Comparison of ENCODE assay signal across 17 mouse cellular contexts in genomic region chr10:25381951-25382350, GRCm38 (mm10). TPM values are rescaled to one million over a fixed set of nuclear protein-coding genes. Genes with fewer than 3 reads are reported as not detected.
DNase-seq lines count a peak whose midpoint lies in the region; ATAC-seq lines count a peak whose summit lies in the region.
"Had no signal": no experiment of that assay in that cellular context is flagged by ENCODE, and none has a peak within 500 bp of the region (broad histone marks: within the 10 kb centered on the region; RNA-seq: fewer than 3 reads in every experiment).

No protein-coding gene starts in this region.

- peaks cover 15% of the 10 kb centered on the region for H3K4me1 ChIP-seq in hindbrain, embryonic 10.5 days (replicated peaks)
- H3K4me1 ChIP-seq in hindbrain, embryonic 12.5 days, result peaks cover 2% of the 10 kb centered on the region; the same call in 1 of the 2 replicates
- peaks cover 3% of the 10 kb centered on the region; the same call in 1 of the 2 replicates for H3K4me1 ChIP-seq in embryonic facial prominence, embryonic 11.5 days (ENCODE audit: control insufficient read depth, insufficient read depth, low read length)
- no peaks in the 10 kb centered on the region for H3K4me1 ChIP-seq in midbrain, embryonic 16.5 days (ENCODE audit: control insufficient read depth, insufficient read depth, low read length)

- no peak for ATAC-seq in hindbrain, embryonic 12.5 days (ENCODE audit: low FRiP score)
- ATAC-seq in embryonic facial prominence, embryonic 11.5 days (replicated peaks; ENCODE audit: insufficient number of reproducible peaks, low FRiP score, low TSS enrichment, low read depth), result peak; percentile 79; the same call in 1 of the 2 replicates
- ATAC-seq in cerebellum, adult (ENCODE audit: insufficient number of reproducible peaks, low FRiP score, low TSS enrichment), result no peak
- ATAC-seq in midbrain, embryonic 16.5 days, result no peak

- no peaks in the 10 kb centered on the region for H3K9me3 ChIP-seq in hindbrain, embryonic 10.5 days
- H3K9me3 ChIP-seq in hindbrain, embryonic 12.5 days (replicated peaks), result no peaks in the 10 kb centered on the region
- H3K9me3 ChIP-seq in embryonic facial prominence, embryonic 11.5 days (replicated peaks; ENCODE audit: control insufficient read depth, low read length), result no peaks in the 10 kb centered on the region
- no peaks in the 10 kb centered on the region for H3K9me3 ChIP-seq in midbrain, embryonic 16.5 days (replicated peaks; ENCODE audit: control insufficient read depth, low read length, poor library complexity, severe bottlenecking)
- H3K9me3 ChIP-seq: forebrain, embryonic 12.5 days had no signal

- peaks cover 9% of the 10 kb centered on the region; the same call in 1 of the 2 replicates for H3K36me3 ChIP-seq in hindbrain, embryonic 10.5 days
- no peaks in the 10 kb centered on the region for H3K36me3 ChIP-seq in hindbrain, embryonic 12.5 days
- no peaks in the 10 kb centered on the region for H3K36me3 ChIP-seq in embryonic facial prominence, embryonic 11.5 days (replicated peaks; ENCODE audit: control insufficient read depth, insufficient read depth, low read depth, low read length)
- no peaks in the 10 kb centered on the region for H3K36me3 ChIP-seq in midbrain, embryonic 16.5 days (ENCODE audit: control insufficient read depth, insufficient read depth, low read length)
- H3K36me3 ChIP-seq: forebrain, embryonic 12.5 days had no signal

- no peak overlapping the region for H3K4me3 ChIP-seq in hindbrain, embryonic 10.5 days
- no peak overlapping the region for H3K4me3 ChIP-seq in hindbrain, embryonic 12.5 days
- H3K4me3 ChIP-seq in embryonic facial prominence, embryonic 11.5 days (ENCODE audit: low read depth, low read length), result no peak overlapping the region
- H3K4me3 ChIP-seq in midbrain, embryonic 16.5 days (ENCODE audit: low read depth, low read length), result no peak overlapping the region
- H3K4me3 ChIP-seq: forebrain, embryonic 12.5 days had no signal

- no peak overlapping the region for H3K4me2 ChIP-seq in hindbrain, embryonic 12.5 days (replicated peaks)
- no peak overlapping the region for H3K4me2 ChIP-seq in embryonic facial prominence, embryonic 11.5 days (ENCODE audit: low read depth, low read length)
- H3K4me2 ChIP-seq in midbrain, embryonic 16.5 days (ENCODE audit: low read length), result no peak overlapping the region
- H3K4me2 ChIP-seq: forebrain, embryonic 12.5 days had no signal

- H3K9ac ChIP-seq in hindbrain, embryonic 12.5 days, result no peak overlapping the region
- no peak overlapping the region for H3K9ac ChIP-seq in embryonic facial prominence, embryonic 11.5 days (replicated peaks; ENCODE audit: low read length)
- H3K9ac ChIP-seq in midbrain, embryonic 16.5 days (ENCODE audit: low read depth, low read length), result no peak overlapping the region
- H3K9ac ChIP-seq: forebrain, embryonic 12.5 days had no signal

- DNase-seq in hindbrain, embryonic 10.5 days (ENCODE audit: low spot score), result peak; percentile 51
- DNase-seq in R1 (ENCODE audit: low read depth, low spot score), result peak; percentile 92
- DNase-seq in embryonic facial prominence, embryonic 11.5 days (ENCODE audit: low spot score), result peak; percentile 84
- DNase-seq in liver, result peak; percentile 36
- no peak for DNase-seq in adrenal gland, adult 2 months
- DNase-seq: adrenal gland, postnatal 14 days; cerebellum, adult 2 months; kidney, adult 11 months; layer of hippocampus, postnatal 36 days; right cerebral cortex, postnatal 4 days; thymus, adult 18-20 months had no signal

- WGBS in hindbrain, embryonic 10.5 days, result 37% methylated on average over 10 of the region's 10 CpGs
- WGBS in hindbrain, embryonic 12.5 days, result 51% methylated on average over 10 of the region's 10 CpGs
- 28% methylated on average over 10 of the region's 10 CpGs for WGBS in embryonic facial prominence, embryonic 11.5 days
- 65% methylated on average over 10 of the region's 10 CpGs for WGBS in midbrain, embryonic 16.5 days

- no peak overlapping the region for H3K27ac ChIP-seq in hindbrain, embryonic 10.5 days
- no peak overlapping the region for H3K27ac ChIP-seq in hindbrain, embryonic 12.5 days
- peak overlapping the region; percentile 22; the same call in 1 of the 2 replicates for H3K27ac ChIP-seq in embryonic facial prominence, embryonic 11.5 days (replicated peaks; ENCODE audit: low read depth, low read length)
- no peak overlapping the region for H3K27ac ChIP-seq in midbrain, embryonic 16.5 days (ENCODE audit: low read length)
- H3K27ac ChIP-seq: forebrain, embryonic 12.5 days; macrophage had no signal

- H3K27me3 ChIP-seq in hindbrain, embryonic 10.5 days (ENCODE audit: insufficient read depth, poor library complexity, severe bottlenecking), result no peaks in the 10 kb centered on the region
- H3K27me3 ChIP-seq in hindbrain, embryonic 12.5 days, result no peaks in the 10 kb centered on the region
- no peaks in the 10 kb centered on the region for H3K27me3 ChIP-seq in embryonic facial prominence, embryonic 11.5 days (ENCODE audit: control insufficient read depth, insufficient read depth, low read length)
- H3K27me3 ChIP-seq in midbrain, embryonic 16.5 days (ENCODE audit: control insufficient read depth, insufficient read depth, low read depth, low read length), result no peaks in the 10 kb centered on the region
- H3K27me3 ChIP-seq: CH12.LX; forebrain, embryonic 12.5 days had no signal

RNA-seq across cellular contexts. Expression of gene Epb41l2, which starts 22.4 kb away (rescaled TPM):
- 33.8 and 40.5 TPM in 2 replicates for polyA plus RNA-seq in hindbrain, embryonic 10.5 days (2016; fragmentation: Nextera tagmentation; extraction: Ambion mirVana)
- 47.2 and 55.3 TPM in 2 replicates for polyA plus RNA-seq in hindbrain, embryonic 12.5 days (2016; fragmentation: Nextera tagmentation; extraction: Ambion mirVana)
- 65.7 and 66.8 TPM in 2 replicates for polyA plus RNA-seq in embryonic facial prominence, embryonic 11.5 days (2014; fragmentation: Nextera tagmentation; extraction: Ambion mirVana)
- total RNA-seq in adrenal gland, adult 2 months (2021), result 10 to 100 TPM; 61.7 to 71.6 TPM
- 16.9 and 20.5 TPM in 2 replicates for polyA plus RNA-seq in adrenal gland, adult 2 months (2012; rRNA removed)
- 25.7 and 31.9 TPM in 2 replicates for polyA plus RNA-seq in midbrain, embryonic 16.5 days (2015; fragmentation: Nextera tagmentation; extraction: Ambion mirVana)
